Mouse (Mus musculus): ENCODE results near the gene Actn4. TPM values are rescaled to one million over a fixed set of nuclear protein-coding genes. Genes with fewer than 3 reads are reported as not detected.

The Actn4 gene
- polyA plus RNA-seq, 1 experiment = 465 TPM

DNA sequence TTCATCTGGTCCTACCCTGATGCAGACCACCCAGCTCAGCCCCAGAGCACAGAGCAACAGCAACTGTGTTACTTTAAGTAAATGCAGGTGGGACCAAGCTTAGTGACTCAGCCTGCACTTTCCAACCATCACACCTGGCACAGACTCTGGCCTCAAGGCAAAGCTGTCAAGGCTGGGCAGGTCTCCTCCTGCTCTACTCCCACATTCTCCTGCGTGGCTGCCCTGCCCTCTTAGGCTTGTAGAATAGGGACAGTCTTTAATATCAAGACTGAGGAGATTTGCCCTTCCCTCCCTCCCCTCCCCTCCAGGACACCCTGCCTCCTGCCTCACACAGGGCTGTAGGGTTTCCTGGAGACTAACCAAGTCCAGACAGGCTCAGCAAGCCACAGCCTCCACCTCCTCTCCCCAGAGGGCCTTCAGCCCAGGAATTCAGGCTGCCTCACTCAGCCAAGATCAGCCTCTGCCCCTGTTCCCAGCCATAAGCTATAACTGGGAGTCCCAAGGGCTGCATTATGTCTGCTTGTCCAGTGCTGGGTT, 112.4 kb downstream of the Actn4 start:
- H3K79me2 ChIP-seq (ENCODE audit: control insufficient read depth, insufficient read depth) = no peaks in the 10 kb centered on the region
- TF ChIP-seq USF1 (IDR thresholded peaks at IDR 0.05; ENCODE audit: low read depth) (no peak), MYOG (IDR thresholded peaks at IDR 0.05; ENCODE audit: control insufficient read depth, extremely low read depth, insufficient read length) (no peak), MAX (IDR thresholded peaks at IDR 0.05) (no peak), CEBPB (IDR thresholded peaks at IDR 0.05; ENCODE audit: low read depth) (no peak), FOSL1 (IDR thresholded peaks at IDR 0.05; ENCODE audit: insufficient read depth, low read length, poor library complexity, severe bottlenecking) (no peak), CTCF (IDR thresholded peaks at IDR 0.05; ENCODE audit: control insufficient read depth, insufficient read depth, insufficient read length) (no peak), MYOD1 (IDR thresholded peaks at IDR 0.05; ENCODE audit: control insufficient read depth, insufficient read length, low read depth) (no peak)
- H3K27me3 ChIP-seq (ENCODE audit: control insufficient read depth, insufficient read depth, insufficient read length) = no peaks in the 10 kb centered on the region
- H3K4me3 ChIP-seq (ENCODE audit: insufficient read depth, poor library complexity, severe bottlenecking) = no peak overlapping the region
- H3ac ChIP-seq (ENCODE audit: control insufficient read depth, insufficient read length, low read depth) = no peak overlapping the region
- no peaks in the 10 kb centered on the region for H3K36me3 ChIP-seq (ENCODE audit: control insufficient read depth, insufficient read depth)
- H3K79me3 ChIP-seq (ENCODE audit: low read depth) = no peaks in the 10 kb centered on the region

GRCm38 (mm10) chr7:28847273-28847672, 114.9 kb downstream of the Actn4 start:
- Histone ChIP-seq H3ac (ENCODE audit: control insufficient read depth, insufficient read length, low read depth) (no peak overlapping the region), H3K79me3 (ENCODE audit: low read depth) (no peaks in the 10 kb centered on the region), H3K4me3 (ENCODE audit: insufficient read depth, poor library complexity, severe bottlenecking) (no peak overlapping the region), H3K79me2 (ENCODE audit: control insufficient read depth, insufficient read depth) (no peaks in the 10 kb centered on the region), H3K27me3 (ENCODE audit: control insufficient read depth, insufficient read depth, insufficient read length) (no peaks in the 10 kb centered on the region), H3K36me3 (ENCODE audit: control insufficient read depth, insufficient read depth) (no peaks in the 10 kb centered on the region)
- no peak for TF ChIP-seq MAX (IDR thresholded peaks at IDR 0.05)
- TF ChIP-seq CEBPB (IDR thresholded peaks at IDR 0.05; ENCODE audit: low read depth) = no peak
- no peak for TF ChIP-seq FOSL1 (IDR thresholded peaks at IDR 0.05; ENCODE audit: insufficient read depth, low read length, poor library complexity, severe bottlenecking)
- TF ChIP-seq MYOG (IDR thresholded peaks at IDR 0.05; ENCODE audit: control insufficient read depth, extremely low read depth, insufficient read length) = no peak
- TF ChIP-seq CTCF (IDR thresholded peaks at IDR 0.05; ENCODE audit: control insufficient read depth, insufficient read depth, insufficient read length) = no peak
- TF ChIP-seq MYOD1 (IDR thresholded peaks at IDR 0.05; ENCODE audit: control insufficient read depth, insufficient read length, low read depth) = no peak
- no peak for TF ChIP-seq USF1 (IDR thresholded peaks at IDR 0.05; ENCODE audit: low read depth)

Other genes with a start within 250 kb of the Actn4 start
- gene Fbxo17, start 245.5 kb downstream of the Actn4 start, polyA plus RNA-seq (2012; fragmentation: generic; extraction: Trizol) = 9.8 TPM
- 193 TPM for gene Mrps12, start 220.5 kb downstream of the Actn4 start, polyA plus RNA-seq (2012; fragmentation: generic; extraction: Trizol)
- gene Sars2, start 220.3 kb downstream of the Actn4 start, polyA plus RNA-seq (2012; fragmentation: generic; extraction: Trizol) = 18.1 TPM
- gene Ccer2, start 206.2 kb downstream of the Actn4 start, polyA plus RNA-seq (2012; fragmentation: generic; extraction: Trizol) = not detected
- 48.9 TPM for gene Sirt2, start 195.6 kb downstream of the Actn4 start, polyA plus RNA-seq (2012; fragmentation: generic; extraction: Trizol)
- 45.1 TPM for gene Nfkbib, start 194.8 kb downstream of the Actn4 start, polyA plus RNA-seq (2012; fragmentation: generic; extraction: Trizol)
- 0.09 TPM for gene Rinl, start 173.4 kb downstream of the Actn4 start, polyA plus RNA-seq (2012; fragmentation: generic; extraction: Trizol)
- gene Hnrnpl, start 153.8 kb downstream of the Actn4 start, polyA plus RNA-seq (2012; fragmentation: generic; extraction: Trizol) = 303 TPM
- 106 TPM for gene Ech1, start 137.1 kb downstream of the Actn4 start, polyA plus RNA-seq (2012; fragmentation: generic; extraction: Trizol)
- gene Lgals4, start 128.5 kb downstream of the Actn4 start, polyA plus RNA-seq (2012; fragmentation: generic; extraction: Trizol) = 0.25 TPM
- gene Lgals7, start 98.5 kb downstream of the Actn4 start, polyA plus RNA-seq (2012; fragmentation: generic; extraction: Trizol) = 0.12 TPM
- gene Capn12, start 80.9 kb downstream of the Actn4 start, polyA plus RNA-seq (2012; fragmentation: generic; extraction: Trizol) = 0.39 TPM
- gene Eif3k, start 19.5 kb upstream of the Actn4 start, polyA plus RNA-seq (2012; fragmentation: generic; extraction: Trizol) = 429 TPM
- 3.6 TPM for gene Map4k1, start 19.7 kb upstream of the Actn4 start, polyA plus RNA-seq (2012; fragmentation: generic; extraction: Trizol)
- gene Ryr1, start 162.8 kb upstream of the Actn4 start, polyA plus RNA-seq (2012; fragmentation: generic; extraction: Trizol) = 1.1 TPM
- 0.01 TPM for gene Rasgrp4, start 172.5 kb upstream of the Actn4 start, polyA plus RNA-seq (2012; fragmentation: generic; extraction: Trizol)
- gene Fam98c, start 193.9 kb upstream of the Actn4 start, polyA plus RNA-seq (2012; fragmentation: generic; extraction: Trizol) = 7.7 TPM
- 0.82 TPM for gene Ggn, start 207.9 kb upstream of the Actn4 start, polyA plus RNA-seq (2012; fragmentation: generic; extraction: Trizol)
- gene Spred3, start 208.1 kb upstream of the Actn4 start, polyA plus RNA-seq (2012; fragmentation: generic; extraction: Trizol) = 3.1 TPM
- gene Psmd8, start 218.4 kb upstream of the Actn4 start, polyA plus RNA-seq (2012; fragmentation: generic; extraction: Trizol) = 388 TPM